Mouse (Mus musculus) heart, adult 9 months (tissue): Measurements from ENCODE around the gene Klrb1f.
A peak's percentile ranks its signal among the peaks of the same experiment; 100 is the strongest.
"Not testable (repeated sequence)": the region's sequence is repeated elsewhere in the genome, so short reads cannot be mapped to it uniquely, and the experiment has no call there.

Experiments used
- DNase-seq, 2 experiments: peaks; one replicate each; pipeline ENCODE4 v3.0.0; 2022; ENCODE audit warnings: low spot score in 2 of 2

Gene Klrb1f

GRCm38 (mm10) chr6:129048857-129049473 is 3.3 kb downstream of the Klrb1f start:
- DNase-seq: peak; percentile 14 to 30

- no peak for DNase-seq
These were observed 4.0 kb downstream of the Klrb1f start for GRCm38 (mm10) chr6:129049596-129050251.

GRCm38 (mm10) chr6:129051086-129051485 is 5.4 kb downstream of the Klrb1f start:
- no peak for DNase-seq

- no peak for DNase-seq
These were observed 6.0 kb downstream of the Klrb1f start for GRCm38 (mm10) chr6:129051731-129052130.

- DNase-seq: no peak
These were observed 10.5 kb downstream of the Klrb1f start for GRCm38 (mm10) chr6:129056237-129056636.

- no peak for DNase-seq
These were observed 12.3 kb downstream of the Klrb1f start for GRCm38 (mm10) chr6:129058013-129058412.

- no peak for DNase-seq
These were observed 19.7 kb downstream of the Klrb1f start for GRCm38 (mm10) chr6:129065407-129065806.

GRCm38 (mm10) chr6:129065857-129066256 is 20.2 kb downstream of the Klrb1f start:
- no peak for DNase-seq

- DNase-seq: no peak
These were observed 20.8 kb downstream of the Klrb1f start for GRCm38 (mm10) chr6:129066530-129066929.

GRCm38 (mm10) chr6:129066986-129067385 is 21.3 kb downstream of the Klrb1f start:
- peak; percentile 44 to 53 for DNase-seq

- DNase-seq: no peak
These were observed 39.4 kb downstream of the Klrb1f start for GRCm38 (mm10) chr6:129085098-129085497.

GRCm38 (mm10) chr6:129086031-129086430 is 40.3 kb downstream of the Klrb1f start:
- not testable (repeated sequence) for DNase-seq

- peak in 1 of 2 experiments; percentile 31 for DNase-seq
These were observed 42.5 kb downstream of the Klrb1f start for GRCm38 (mm10) chr6:129088161-129088560.

- DNase-seq: not testable (repeated sequence)
These were observed 42.9 kb downstream of the Klrb1f start for GRCm38 (mm10) chr6:129088596-129088995.

GRCm38 (mm10) chr6:129095166-129095565 is 49.5 kb downstream of the Klrb1f start:
- peak; percentile 64 to 71 for DNase-seq

GRCm38 (mm10) chr6:129097929-129098328 is 52.2 kb downstream of the Klrb1f start:
- peak; percentile 73 to 79 for DNase-seq

- DNase-seq: not testable (repeated sequence)
These were observed 55.1 kb downstream of the Klrb1f start, which contains the start of gene Clec2e for GRCm38 (mm10) chr6:129100794-129101193. Gene Clec2e (minus strand): TSS chr6:129100913.

GRCm38 (mm10) chr6:129101604-129102003 is 55.9 kb downstream of the Klrb1f start:
- no peak for DNase-seq

- peak; percentile 39 to 57 for DNase-seq
These were observed 57.3 kb downstream of the Klrb1f start for GRCm38 (mm10) chr6:129102858-129103555.
